Mouse (Mus musculus): ENCODE data around the gene Tnfrsf14.

GRCm38 (mm10) chr4:154943323-154944039, 15.1 kb upstream of the Tnfrsf14 start:
- TF ChIP-seq CTCF (IDR thresholded peaks at IDR 0.05) (no peak), EP300 (IDR thresholded peaks at IDR 0.05) (no peak)

Measured in lung, postnatal 0 days (tissue).